Mouse (Mus musculus): ENCODE data around the gene Rhcg. TPM values are rescaled to one million over a fixed set of nuclear protein-coding genes. Genes with fewer than 3 reads are reported as not detected.

Gene Rhcg
- not detected for polyA plus RNA-seq (2017; shearing (Covaris generic))

GRCm38 (mm10) chr7:79617418-79617817 is at the start of gene Rhcg:
Gene Rhcg, minus strand, starts transcription at chr7:79617657.

GRCm38 (mm10) chr7:79659578-79660290 is 42.3 kb upstream of the Rhcg start, which contains the start of gene Ticrr:
Gene Ticrr, plus strand, starts transcription at chr7:79660196.

Other genes starting within 250 kb of the Rhcg start
- gene Rlbp1, start 230.6 kb downstream of the Rhcg start, polyA plus RNA-seq (2017; shearing (Covaris generic)): not detected
- gene Fanci, start 225.7 kb downstream of the Rhcg start, polyA plus RNA-seq (2017; shearing (Covaris generic)): 5.3 TPM
- gene Polg, start 151.3 kb downstream of the Rhcg start, polyA plus RNA-seq (2017; shearing (Covaris generic)): 74.3 TPM
- gene Ticrr, start 42.5 kb upstream of the Rhcg start, polyA plus RNA-seq (2017; shearing (Covaris generic)): 2.1 TPM
- 0.23 TPM for gene Kif7, start 98.1 kb upstream of the Rhcg start, polyA plus RNA-seq (2017; shearing (Covaris generic))
- not detected for gene Plin1, start 115.2 kb upstream of the Rhcg start, polyA plus RNA-seq (2017; shearing (Covaris generic))
- gene Pex11a, start 125.5 kb upstream of the Rhcg start, polyA plus RNA-seq (2017; shearing (Covaris generic)): 7.5 TPM
- 0.17 TPM for gene Wdr93, start 125.5 kb upstream of the Rhcg start, polyA plus RNA-seq (2017; shearing (Covaris generic))
- not detected for gene Mesp1, start 176.1 kb upstream of the Rhcg start, polyA plus RNA-seq (2017; shearing (Covaris generic))
- 0.15 TPM for gene Mesp2, start 193.1 kb upstream of the Rhcg start, polyA plus RNA-seq (2017; shearing (Covaris generic))
- gene Anpep, start 243.4 kb upstream of the Rhcg start, polyA plus RNA-seq (2017; shearing (Covaris generic)): not detected